Mouse (Mus musculus): Measurements from ENCODE around the gene Trim80. TPM values are rescaled to one million over a fixed set of nuclear protein-coding genes. Genes with fewer than 3 reads are reported as not detected.
A peak's percentile ranks its signal among the peaks of the same experiment; 100 is the strongest.

Trim80 gene
- total and polyA plus RNA-seq, 3 experiments = not detected

GRCm38 (mm10) chr11:115456182-115456581 lies 15.8 kb downstream of the Trim80 start:
- Histone ChIP-seq H3K9me3 (replicated peaks; ENCODE audit: insufficient read depth, low read length) (no peaks in the 10 kb centered on the region), H3K27me3 (ENCODE audit: control insufficient read depth in 1 of 2, insufficient read depth in 2 of 2, low read length in 2 of 2) (no peaks in the 10 kb centered on the region), H3K4me3 (ENCODE audit: control insufficient read depth in 1 of 2, insufficient read depth in 1 of 2, low read depth in 2 of 2, low read length in 2 of 2) (no peak overlapping the region), H3K27ac (ENCODE audit: control insufficient read depth, low read depth, low read length) (no peak overlapping the region), H3K36me3 (ENCODE audit: control insufficient read depth in 1 of 2, insufficient read depth in 2 of 2, low read length in 2 of 2) (peaks cover 0 to 3% of the 10 kb centered on the region in 2 experiments; a peak in 1 of 4 replicates), H3K79me2 (ENCODE audit: control insufficient read depth, insufficient read depth, low read length, poor library complexity) (no peaks in the 10 kb centered on the region), H3K9ac (ENCODE audit: control insufficient read depth, low read depth, low read length, poor library complexity, severe bottlenecking) (no peak overlapping the region), H3K4me1 (ENCODE audit: control insufficient read depth in 1 of 2, insufficient read depth in 2 of 2, low read length in 2 of 2) (peaks cover 3 to 20% of the 10 kb centered on the region in 2 experiments)
- DNase-seq (ENCODE audit: low read depth, low spot score) = no peak
- no peak for TF ChIP-seq POLR2A (IDR thresholded peaks at IDR 0.05; ENCODE audit: control insufficient read depth in 1 of 2, insufficient read depth in 1 of 2, low read depth in 1 of 2, low read length in 2 of 2, poor library complexity in 1 of 2)
- TF ChIP-seq RCOR1 (IDR thresholded peaks at IDR 0.05; ENCODE audit: low read depth, low read length) = no peak
- no peak for TF ChIP-seq POLR2AphosphoS2 (IDR thresholded peaks at IDR 0.05; ENCODE audit: low read length)
- TF ChIP-seq ZKSCAN1 (IDR thresholded peaks at IDR 0.05; ENCODE audit: low read depth, low read length) = no peak
- TF ChIP-seq ELF1 (IDR thresholded peaks at IDR 0.05; ENCODE audit: low read depth, low read length) = no peak
- no peak for TF ChIP-seq EP300 (IDR thresholded peaks at IDR 0.05; ENCODE audit: low read depth in 1 of 2, low read length in 2 of 2)
- no peak for TF ChIP-seq MYB (IDR thresholded peaks at IDR 0.05; ENCODE audit: low read depth, low read length)
- TF ChIP-seq ZMIZ1 (IDR thresholded peaks at IDR 0.05; ENCODE audit: low read depth, low read length) = no peak
- TF ChIP-seq E2F4 (IDR thresholded peaks at IDR 0.05; ENCODE audit: borderline replicate concordance, low read depth, low read length) = no peak
- no peak for TF ChIP-seq TAL1 (IDR thresholded peaks at IDR 0.05; ENCODE audit: low read length)
- no peak for TF ChIP-seq ZC3H11A (IDR thresholded peaks at IDR 0.05; ENCODE audit: low read depth, low read length)
- TF ChIP-seq UBTF (IDR thresholded peaks at IDR 0.05; ENCODE audit: borderline replicate concordance, insufficient read depth, low read depth, low read length) = no peak
- no peak for TF ChIP-seq MEF2A (IDR thresholded peaks at IDR 0.05; ENCODE audit: extremely low read depth, insufficient replicate concordance, low read depth, low read length, poor library complexity, severe bottlenecking)
- TF ChIP-seq MAFK (IDR thresholded peaks at IDR 0.05; ENCODE audit: borderline replicate concordance, low read depth, low read length) = no peak
- no peak for TF ChIP-seq NELFE (IDR thresholded peaks at IDR 0.05; ENCODE audit: low read depth, low read length)
- TF ChIP-seq TBP (IDR thresholded peaks at IDR 0.05; ENCODE audit: low read depth, low read length) = no peak
- TF ChIP-seq ZNF384 (IDR thresholded peaks at IDR 0.05; ENCODE audit: low read depth, low read length) = no peak

- no peaks in the 10 kb centered on the region for H3K79me2 ChIP-seq (ENCODE audit: control insufficient read depth, insufficient read depth, low read length, poor library complexity)
- H3K4me3 ChIP-seq (ENCODE audit: control insufficient read depth in 1 of 2, insufficient read depth in 1 of 2, low read depth in 2 of 2, low read length in 2 of 2) = no peak overlapping the region
- peaks cover 0 to 12% of the 10 kb centered on the region in 2 experiments; a peak in 2 of 4 replicates for H3K4me1 ChIP-seq (ENCODE audit: control insufficient read depth in 1 of 2, insufficient read depth in 2 of 2, low read length in 2 of 2)
- H3K9me3 ChIP-seq (replicated peaks; ENCODE audit: insufficient read depth, low read length) = no peaks in the 10 kb centered on the region
- H3K27ac ChIP-seq (ENCODE audit: control insufficient read depth, low read depth, low read length) = no peak overlapping the region
- DNase-seq (ENCODE audit: low read depth, low spot score) = no peak
- peak overlapping the region; percentile 14; the same call in 1 of the 2 replicates for H3K9ac ChIP-seq (ENCODE audit: control insufficient read depth, low read depth, low read length, poor library complexity, severe bottlenecking)
- peaks cover 0 to 3% of the 10 kb centered on the region in 2 experiments; a peak in 1 of 4 replicates for H3K36me3 ChIP-seq (ENCODE audit: control insufficient read depth in 1 of 2, insufficient read depth in 2 of 2, low read length in 2 of 2)
- TF ChIP-seq MAX (IDR thresholded peaks at IDR 0.05; ENCODE audit: low read length) (no peak), RAD21 (IDR thresholded peaks at IDR 0.05; ENCODE audit: low read depth, low read length) (no peak), RCOR1 (IDR thresholded peaks at IDR 0.05; ENCODE audit: low read depth, low read length) (no peak), ZNF384 (IDR thresholded peaks at IDR 0.05; ENCODE audit: low read depth, low read length) (no peak), E2F4 (IDR thresholded peaks at IDR 0.05; ENCODE audit: borderline replicate concordance, low read depth, low read length) (no peak), GATA1 (IDR thresholded peaks at IDR 0.05; ENCODE audit: low read depth, low read length) (no peak), ZMIZ1 (IDR thresholded peaks at IDR 0.05; ENCODE audit: low read depth, low read length) (no peak), ZKSCAN1 (IDR thresholded peaks at IDR 0.05; ENCODE audit: low read depth, low read length) (no peak), MEF2A (IDR thresholded peaks at IDR 0.05; ENCODE audit: extremely low read depth, insufficient replicate concordance, low read depth, low read length, poor library complexity, severe bottlenecking) (no peak), MXI1 (IDR thresholded peaks at IDR 0.05; ENCODE audit: low read depth, low read length) (no peak), BHLHE40 (IDR thresholded peaks at IDR 0.05; ENCODE audit: borderline replicate concordance, low read depth, low read length) (no peak), POLR2A (IDR thresholded peaks at IDR 0.05; ENCODE audit: control insufficient read depth in 1 of 2, insufficient read depth in 1 of 2, low read depth in 1 of 2, low read length in 2 of 2, poor library complexity in 1 of 2) (no peak), NELFE (IDR thresholded peaks at IDR 0.05; ENCODE audit: low read depth, low read length) (no peak)
- H3K27me3 ChIP-seq (ENCODE audit: control insufficient read depth in 1 of 2, insufficient read depth in 2 of 2, low read length in 2 of 2) = no peaks in the 10 kb centered on the region
Observed at GRCm38 (mm10) chr11:115457405-115457804, 17.1 kb downstream of the Trim80 start.
